Mouse (Mus musculus) kidney, postnatal 36 days (tissue): ENCODE data around the gene Nbas.

Source experiments
- DNase-seq, 2 experiments: peaks; one replicate each; pipeline ENCODE4 v3.0.0; 2021 to 2022; ENCODE audit warnings: mixed read lengths in 2 of 2

The Nbas gene

GRCm38 (mm10) chr12:13410191-13410590, 141.3 kb downstream of the Nbas start:
- DNase-seq: no peak

GRCm38 (mm10) chr12:13418651-13419050, 149.7 kb downstream of the Nbas start:
- DNase-seq: no peak

DNA sequence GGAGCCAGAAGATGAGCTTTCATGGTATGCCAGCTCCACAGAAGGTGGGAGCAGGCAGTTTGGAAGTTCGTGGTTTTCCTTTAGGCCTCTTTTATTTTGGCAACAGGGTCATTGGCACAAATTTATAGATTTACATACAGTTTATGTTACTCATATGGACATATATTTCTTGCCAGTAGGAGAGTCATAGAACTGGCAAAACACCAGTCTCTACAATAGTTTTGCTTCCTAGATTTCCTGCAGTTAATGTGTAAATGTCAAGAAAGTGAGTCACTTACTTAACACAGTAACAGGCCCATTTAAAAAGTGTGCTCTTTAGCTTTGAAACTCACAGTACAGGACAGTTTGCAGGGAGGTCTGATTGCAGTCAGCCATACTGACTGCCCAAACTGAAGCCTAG, 161.3 kb downstream of the Nbas start:
- DNase-seq: no peak

- DNase-seq: no peak
These were observed 175.9 kb downstream of the Nbas start for GRCm38 (mm10) chr12:13444653-13445431.

DNA sequence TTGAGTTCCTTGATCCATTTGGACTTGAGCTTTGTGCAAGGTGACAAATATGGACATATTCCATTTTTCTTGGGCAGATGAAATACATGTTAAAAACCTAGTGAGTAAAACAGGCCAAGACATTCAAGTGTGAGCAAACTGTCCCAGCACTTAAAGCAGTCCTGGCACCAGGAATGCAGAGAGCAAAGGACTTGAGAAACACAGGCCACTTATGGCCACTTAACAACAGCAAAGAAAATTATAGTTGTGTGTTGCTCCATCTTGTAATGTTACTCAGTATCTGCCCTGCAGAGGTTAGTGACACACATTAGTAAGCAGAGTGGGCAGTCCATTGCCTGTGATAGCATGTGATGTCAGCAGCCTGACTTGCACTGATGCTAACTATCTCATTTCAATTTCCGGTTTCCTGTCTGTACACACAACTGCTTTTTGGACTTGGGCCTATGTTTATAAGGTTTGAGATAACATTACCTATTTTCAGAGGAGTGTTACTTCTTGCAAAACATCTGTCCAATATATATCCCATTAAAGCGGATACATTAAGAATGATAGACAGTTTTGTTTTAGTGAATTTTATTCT, 176.6 kb downstream of the Nbas start:
- DNase-seq: no peak

DNA sequence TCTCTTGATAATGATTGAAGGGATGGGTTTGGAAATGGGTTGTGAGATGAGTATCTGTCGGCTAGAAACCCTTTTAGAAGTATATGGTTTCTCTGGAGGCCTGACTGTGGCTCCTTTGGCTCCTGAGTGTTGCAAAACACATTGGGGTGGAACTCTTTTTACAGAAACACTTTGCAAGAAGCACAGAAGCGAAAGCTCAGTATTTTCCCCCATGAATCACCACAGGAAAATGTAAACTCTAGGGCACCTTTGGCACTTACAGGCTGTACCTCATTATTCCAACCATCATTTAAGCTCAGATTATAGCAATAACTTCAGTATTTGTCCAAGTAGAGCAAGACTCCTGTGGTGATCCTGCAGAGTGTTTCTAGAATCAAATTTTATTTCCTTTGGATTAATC, 180.0 kb downstream of the Nbas start:
- DNase-seq: no peak

DNA sequence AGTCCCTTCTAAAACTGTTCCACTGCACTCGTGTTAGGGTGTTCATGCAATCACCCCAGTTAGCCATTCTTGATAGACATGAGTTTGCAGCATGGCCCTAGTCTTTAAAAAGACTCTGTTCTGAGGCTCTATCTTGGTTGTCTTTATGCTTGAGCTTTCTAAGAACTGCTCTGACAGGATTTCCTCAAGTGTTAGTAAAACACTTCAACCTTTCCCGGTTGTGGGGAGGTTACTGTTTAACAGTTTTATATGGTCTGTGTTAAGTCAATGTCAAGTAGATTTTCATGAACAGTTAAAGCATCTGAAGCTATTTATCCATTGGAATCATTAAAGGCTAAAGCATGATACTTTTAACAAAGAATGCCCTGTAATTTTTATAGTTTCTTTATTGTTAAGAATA, 183.1 kb downstream of the Nbas start:
- no peak for DNase-seq

DNA sequence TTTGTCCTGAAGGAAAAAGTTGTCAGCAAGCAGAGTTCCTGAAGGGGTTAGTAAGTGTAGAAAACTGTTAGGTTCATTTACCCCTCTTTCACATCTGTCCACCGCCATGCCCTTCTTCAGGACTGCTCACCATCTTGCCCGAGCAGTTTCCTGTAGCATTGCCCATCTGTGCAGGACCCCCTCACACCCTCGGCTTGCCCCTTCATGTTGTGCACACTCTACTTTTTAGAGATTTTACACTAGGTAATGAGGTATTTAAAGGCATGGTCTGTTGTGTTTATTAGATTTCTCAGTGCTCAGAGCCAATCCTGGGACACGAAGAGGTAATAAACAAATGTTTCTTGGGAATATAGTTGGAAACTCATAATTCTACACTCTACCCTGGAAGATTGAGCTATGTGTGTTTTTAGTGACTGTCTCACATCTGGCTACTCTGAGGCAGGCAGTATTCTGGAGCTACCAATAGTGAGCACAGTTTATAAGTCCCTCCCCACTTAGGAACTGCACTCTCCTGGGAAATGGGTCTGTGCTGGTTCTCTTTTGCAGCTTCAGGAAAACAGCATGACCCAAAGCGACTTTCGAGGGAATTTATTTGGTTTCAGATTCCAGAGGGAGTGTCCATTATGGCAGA, 191.4 kb downstream of the Nbas start:
- no peak for DNase-seq

- DNase-seq: no peak
These were observed 192.7 kb downstream of the Nbas start for GRCm38 (mm10) chr12:13461558-13462153.

DNA sequence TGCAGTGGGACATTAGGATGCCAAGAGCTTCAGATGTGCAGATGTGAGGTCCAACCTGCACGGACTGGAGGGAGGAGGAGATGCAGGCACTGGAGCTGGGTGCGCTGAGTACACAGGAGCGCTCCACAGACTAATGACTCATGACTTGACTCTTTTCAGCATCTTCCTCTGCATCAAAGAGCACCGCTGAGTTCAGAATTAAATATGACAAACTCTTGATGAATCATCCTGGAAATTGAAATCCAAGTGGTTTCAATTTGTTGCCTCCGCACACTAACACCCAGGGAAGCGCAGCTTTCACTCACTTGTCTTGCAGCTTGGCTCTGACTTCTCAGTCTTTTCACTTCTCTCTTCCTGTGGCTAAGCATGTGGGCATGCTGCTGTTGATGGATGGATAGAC, 193.5 kb downstream of the Nbas start:
- no peak for DNase-seq

DNA sequence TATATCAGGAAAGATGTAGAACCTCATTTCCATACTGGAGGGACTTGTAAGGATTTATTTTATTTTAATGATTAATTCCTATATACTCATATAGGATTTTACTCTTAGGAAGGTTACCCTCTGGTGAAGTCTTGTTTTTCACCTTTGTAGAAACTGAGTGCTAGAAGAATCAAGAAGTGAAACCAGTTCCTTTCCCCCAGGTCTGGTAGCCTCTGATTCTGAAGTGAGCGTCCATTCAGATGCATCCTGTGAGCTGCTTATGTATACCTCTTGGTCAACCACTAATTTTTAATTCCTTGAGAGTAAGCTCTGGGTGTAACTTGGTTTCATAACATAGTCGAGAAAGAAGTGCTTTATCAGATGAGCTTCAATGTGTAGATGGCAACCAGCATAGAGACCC, 196.6 kb downstream of the Nbas start:
- no peak for DNase-seq

- no peak for DNase-seq
These were observed 205.9 kb downstream of the Nbas start for GRCm38 (mm10) chr12:13474881-13475280.

DNA sequence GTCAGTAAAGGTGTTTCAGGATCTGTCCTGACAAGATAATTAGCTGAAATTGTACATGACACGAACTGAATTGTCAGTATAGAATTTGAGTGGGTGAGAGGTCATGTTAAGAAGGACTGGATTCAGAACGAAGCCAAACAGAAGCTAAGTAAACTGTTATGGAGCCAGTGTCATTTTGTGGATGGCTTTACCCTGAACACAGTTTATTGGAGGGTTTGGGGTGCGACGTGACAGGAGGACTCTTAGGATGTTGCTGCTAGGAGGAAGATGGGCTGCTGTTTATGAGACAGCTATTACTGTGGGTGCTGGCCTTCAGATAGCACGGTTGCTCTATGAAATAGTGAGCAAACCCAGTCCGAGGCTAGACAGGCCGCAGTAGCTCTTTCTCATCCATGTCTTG, 210.2 kb downstream of the Nbas start:
- DNase-seq: no peak

DNA sequence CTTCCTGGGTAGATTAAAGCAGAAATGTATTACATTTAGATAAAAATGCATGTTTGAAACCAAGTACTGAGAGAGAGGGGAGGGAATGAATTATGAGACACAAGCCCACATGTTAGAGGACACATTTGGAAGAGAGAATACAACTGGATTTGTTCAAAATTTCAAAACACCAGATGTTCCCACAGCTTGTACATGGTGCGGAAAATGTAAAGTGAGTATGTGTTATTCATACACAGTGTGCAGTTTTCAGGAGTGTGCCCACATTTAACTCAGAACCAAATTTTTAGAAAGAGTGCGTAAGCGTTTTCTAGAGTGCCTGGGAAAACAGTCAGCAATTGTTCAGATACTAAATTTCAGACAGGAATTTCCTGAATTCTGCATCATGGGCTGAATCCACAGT, 217.3 kb downstream of the Nbas start:
- DNase-seq: no peak

- no peak for DNase-seq
These were observed 228.3 kb downstream of the Nbas start for GRCm38 (mm10) chr12:13497211-13497610.

GRCm38 (mm10) chr12:13499237-13499889, 230.4 kb downstream of the Nbas start:
- DNase-seq: no peak

- DNase-seq: no peak
These were observed 231.3 kb downstream of the Nbas start for GRCm38 (mm10) chr12:13500191-13500590.

GRCm38 (mm10) chr12:13504771-13505444, 236.0 kb downstream of the Nbas start:
- no peak for DNase-seq

DNA sequence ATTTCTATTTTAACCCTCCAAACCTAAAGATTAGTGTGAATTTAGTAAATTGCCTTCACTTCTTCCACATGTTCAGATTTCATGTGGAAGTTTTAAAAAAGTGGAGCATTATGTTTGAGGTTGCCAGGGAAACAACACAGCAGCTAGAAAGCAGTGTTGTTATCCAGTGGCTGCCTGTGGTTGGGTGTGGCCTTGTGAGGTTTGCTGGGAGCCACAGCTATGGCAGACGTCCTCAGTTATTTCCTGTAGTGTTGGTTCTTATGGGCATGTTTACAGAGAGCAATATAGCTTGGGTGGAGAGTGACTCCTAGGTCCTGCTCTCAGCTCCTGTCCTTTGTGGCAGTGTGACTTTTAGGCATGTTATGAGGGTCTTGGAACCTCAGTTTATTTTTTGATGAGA, 249.1 kb downstream of the Nbas start:
- no peak for DNase-seq

DNA sequence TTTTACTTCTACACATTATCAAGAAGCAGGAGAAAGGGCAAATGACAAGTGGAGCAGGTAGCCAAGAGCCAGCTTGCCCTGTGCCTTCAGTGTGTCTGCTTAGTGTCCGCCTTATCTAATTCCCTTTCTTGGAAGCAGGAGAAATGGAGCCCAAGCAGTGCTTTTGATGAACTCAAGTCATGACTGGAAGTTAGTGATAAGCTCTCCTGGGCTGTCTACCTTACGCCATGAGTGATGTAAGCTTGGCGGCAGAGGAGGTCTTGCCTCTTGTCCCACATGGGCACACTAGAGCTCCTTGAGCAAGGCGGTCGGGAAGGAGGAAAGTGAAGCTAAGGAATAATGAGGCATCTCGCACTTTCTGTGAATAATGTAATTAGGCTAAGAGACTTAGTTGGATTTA, 250.5 kb downstream of the Nbas start:
- DNase-seq: no peak

GRCm38 (mm10) chr12:13532731-13533365, 263.9 kb downstream of the Nbas start:
- peak in 1 of 2 experiments; percentile 14 for DNase-seq

DNA sequence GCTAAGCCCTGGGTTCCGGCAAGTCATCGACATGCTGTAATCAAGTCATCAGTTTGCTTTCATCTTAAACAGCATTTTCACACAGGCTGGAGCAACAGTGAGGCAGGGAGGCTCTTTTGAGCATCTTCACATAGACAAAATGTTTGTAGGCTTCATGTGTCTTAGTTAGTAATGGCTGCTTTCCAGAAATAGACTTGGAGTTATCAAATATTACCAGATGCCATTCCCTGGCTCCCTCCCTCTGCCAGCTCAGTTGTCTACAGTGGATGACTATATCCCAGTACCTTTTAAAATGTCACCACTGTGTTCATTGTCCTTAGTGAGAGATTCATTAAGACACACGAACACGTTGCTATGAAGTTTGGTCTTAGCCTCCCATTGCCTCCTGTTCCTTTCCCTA, 270.2 kb downstream of the Nbas start:
- DNase-seq: no peak
